Mouse (Mus musculus) hindbrain, embryonic 14.5 days (tissue): ENCODE measurements around the gene Med17. TPM values are rescaled to one million over a fixed set of nuclear protein-coding genes. Genes with fewer than 3 reads are reported as not detected.
"Not testable (repeated sequence)": the region's sequence is repeated elsewhere in the genome, so short reads cannot be mapped to it uniquely, and the experiment has no call there.

Experiments used
- ATAC-seq: fragments of 200-750 bp; cut with Nextera tagmentation; 2 replicates; pipeline ENCODE4 v1.8.0; 2017; ENCODE audit warnings: moderate number of reproducible peaks, mild to moderate bottlenecking, moderate TSS enrichment, moderate library complexity; ENCODE audit not compliant: low FRiP score
- DNase-seq: peaks from one replicate; pipeline ENCODE4 v3.0.0-alpha.2; 2015; ENCODE audit warnings: low spot score
- H3K27ac ChIP-seq: fragments of 300-500 bp; sonication (generic); 2 replicates; pipeline ENCODE4 v1.5.1; 2014; ENCODE audit warnings: mild to moderate bottlenecking, moderate library complexity
- H3K27me3 ChIP-seq: fragments of 300-500 bp; sonication (generic); 2 replicates; pipeline ENCODE4 v1.6.1; 2014; ENCODE audit warnings: mild to moderate bottlenecking, low read length, mixed read lengths; ENCODE audit not compliant: control insufficient read depth, insufficient read depth
- H3K36me3 ChIP-seq: fragments of 300-500 bp; sonication (generic); replicated peaks from 2 replicates; pipeline ENCODE4 v1.6.1; 2014; ENCODE audit not compliant: control insufficient read depth, insufficient read depth
- H3K4me1 ChIP-seq: fragments of 300-500 bp; sonication (generic); replicated peaks from 2 replicates; pipeline ENCODE4 v1.6.1; 2014; ENCODE audit warnings: antibody characterized with exemption, low read length, mixed read lengths; ENCODE audit not compliant: control insufficient read depth, insufficient read depth
- H3K4me2 ChIP-seq: fragments of 300-500 bp; sonication (generic); replicated peaks from 2 replicates; pipeline ENCODE4 v1.6.1; 2014; ENCODE audit warnings: mild to moderate bottlenecking, moderate library complexity
- H3K4me3 ChIP-seq: fragments of 300-500 bp; sonication (generic); replicated peaks from 2 replicates; pipeline ENCODE4 v1.5.1; 2014; ENCODE audit warnings: mild to moderate bottlenecking, low read length
- H3K9ac ChIP-seq: fragments of 300-500 bp; sonication (generic); 2 replicates; pipeline ENCODE4 v1.6.1; 2014
- H3K9me3 ChIP-seq: fragments of 300-500 bp; sonication (generic); 2 replicates; pipeline ENCODE4 v1.6.1; 2016; ENCODE audit warnings: low read length; ENCODE audit not compliant: control insufficient read depth
- WGBS: fragments of 180-500 bp; shearing (Covaris S2); extraction: QIAGEN DNeasy Blood & Tissue Kit; methylation state at CpG from one replicate; pipeline ENCODE4 v1.1.7; 2014; 5-methylcytosine and 5-hydroxymethylcytosine counted together
- polyA plus RNA-seq: library from polyadenylated mRNA; unstranded; fragments of >200 nt; fragmentation: Nextera tagmentation; extraction: Ambion mirVana; gene quantifications from 2 replicates; pipeline ENCODE4 v1.2.1, GENCODE M21; 2014

Gene Med17
- polyA plus RNA-seq, 1 experiment from 2014 or later, result 33.0 TPM

GRCm38 (mm10) chr9:15309425-15309824 is 29.7 kb upstream of the Med17 start:
- Histone ChIP-seq H3K4me3 (no peak overlapping the region), H3K4me2 (no peak overlapping the region), H3K4me1 (peaks cover 28% of the 10 kb centered on the region), H3K27me3 (no peaks in the 10 kb centered on the region), H3K9me3 (no peaks in the 10 kb centered on the region), H3K9ac (peak overlapping the region; percentile 25; the same call in 1 of the 2 replicates), H3K36me3 (peaks cover 70% of the 10 kb centered on the region), H3K27ac (no peak overlapping the region)
- DNase-seq, result no peak
- 86% methylated on average over 4 of the region's 4 CpGs for WGBS
- ATAC-seq, result no peak

- 68% methylated on average over 2 of the region's 2 CpGs for WGBS
- no peak for DNase-seq
- H3K4me3 ChIP-seq, result peak overlapping the region; percentile 57; the same call in 1 of the 2 replicates
- H3K36me3 ChIP-seq, result peaks cover 59% of the 10 kb centered on the region
- peak overlapping the region; percentile 73; the same call in 1 of the 2 replicates for H3K4me2 ChIP-seq
- H3K4me1 ChIP-seq, result peaks cover 28% of the 10 kb centered on the region
- no peak overlapping the region for H3K27ac ChIP-seq
- H3K9me3 ChIP-seq, result no peaks in the 10 kb centered on the region
- H3K9ac ChIP-seq, result no peak overlapping the region
- no peak for ATAC-seq
- no peaks in the 10 kb centered on the region for H3K27me3 ChIP-seq
These were observed 28.5 kb upstream of the Med17 start for GRCm38 (mm10) chr9:15308254-15308653.

GRCm38 (mm10) chr9:15307257-15307656 is 27.5 kb upstream of the Med17 start:
- no peaks in the 10 kb centered on the region for H3K27me3 ChIP-seq
- H3K4me2 ChIP-seq, result peak overlapping the region; percentile 73
- ATAC-seq (no peak), DNase-seq (no peak)
- peaks cover 28% of the 10 kb centered on the region for H3K4me1 ChIP-seq
- H3K27ac ChIP-seq, result no peak overlapping the region
- peaks cover 49% of the 10 kb centered on the region for H3K36me3 ChIP-seq
- H3K9ac ChIP-seq, result peak overlapping the region; percentile 80
- no peaks in the 10 kb centered on the region for H3K9me3 ChIP-seq
- peak overlapping the region; percentile 57 for H3K4me3 ChIP-seq
- WGBS, result 9% methylated on average over 6 of the region's 6 CpGs

- DNase-seq (peak; percentile 62), ATAC-seq (peak; percentile 90)
- H3K36me3 ChIP-seq, result peaks cover 42% of the 10 kb centered on the region
- WGBS, result under 1% methylated on average over 35 of the region's 35 CpGs
- peak within 1 kb of the TSS; percentile 85 for H3K27ac ChIP-seq
- H3K9ac ChIP-seq, result peak within 1 kb of the TSS; percentile 80
- peak within 1 kb of the TSS; percentile 73 for H3K4me2 ChIP-seq
- peaks cover 28% of the 10 kb centered on the region for H3K4me1 ChIP-seq
- H3K27me3 ChIP-seq, result no peaks in the 10 kb centered on the region
- peak within 1 kb of the TSS; percentile 57 for H3K4me3 ChIP-seq
- H3K9me3 ChIP-seq, result no peaks in the 10 kb centered on the region
These were observed 26.8 kb upstream of the Med17 start, which contains the start of gene 4931406C07Rik for GRCm38 (mm10) chr9:15306398-15307119. TSS of gene 4931406C07Rik (minus strand) at chr9:15306448.

GRCm38 (mm10) chr9:15305503-15306397 is 26.0 kb upstream of the Med17 start, which contains the start of gene Taf1d:
TSS of gene Taf1d (plus strand) at chr9:15306214.
- peak within 1 kb of the TSS; percentile 73 for H3K4me2 ChIP-seq
- ATAC-seq, result peak; percentile 99
- H3K4me1 ChIP-seq, result peaks cover 28% of the 10 kb centered on the region
- peak within 1 kb of the TSS; percentile 85 for H3K27ac ChIP-seq
- peak within 1 kb of the TSS; percentile 57 for H3K4me3 ChIP-seq
- H3K9me3 ChIP-seq, result no peaks in the 10 kb centered on the region
- peak within 1 kb of the TSS; percentile 80 for H3K9ac ChIP-seq
- WGBS, result 12% methylated on average over 45 of the region's 45 CpGs
- peak; percentile 98 for DNase-seq
- H3K27me3 ChIP-seq, result no peaks in the 10 kb centered on the region
- H3K36me3 ChIP-seq, result peaks cover 34% of the 10 kb centered on the region

- ATAC-seq, result no peak
- Histone ChIP-seq H3K4me3 (no peak overlapping the region), H3K9me3 (no peaks in the 10 kb centered on the region), H3K36me3 (peaks cover 5% of the 10 kb centered on the region; the same call in 1 of the 2 replicates), H3K4me2 (no peak overlapping the region), H3K27me3 (no peaks in the 10 kb centered on the region), H3K9ac (no peak overlapping the region), H3K27ac (no peak overlapping the region), H3K4me1 (peaks cover 12% of the 10 kb centered on the region)
- 68% methylated on average over 2 of the region's 2 CpGs for WGBS
- no peak for DNase-seq
These were observed 23.1 kb upstream of the Med17 start for GRCm38 (mm10) chr9:15302881-15303280.

GRCm38 (mm10) chr9:15302006-15302405 is 22.3 kb upstream of the Med17 start:
- not testable (repeated sequence) for H3K9me3 ChIP-seq, H3K36me3 ChIP-seq, H3K27me3 ChIP-seq, H3K4me2 ChIP-seq, H3K4me1 ChIP-seq, H3K9ac ChIP-seq, H3K27ac ChIP-seq, H3K4me3 ChIP-seq, DNase-seq, ATAC-seq
- WGBS, result 78% methylated on average over 6 of the region's 6 CpGs

GRCm38 (mm10) chr9:15301399-15301798 is 21.7 kb upstream of the Med17 start:
- DNase-seq (no peak), ATAC-seq (no peak)
- Histone ChIP-seq H3K27ac (peak overlapping the region; percentile 45; the same call in 1 of the 2 replicates), H3K4me3 (no peak overlapping the region), H3K36me3 (peaks cover 11% of the 10 kb centered on the region), H3K27me3 (no peaks in the 10 kb centered on the region), H3K9me3 (no peaks in the 10 kb centered on the region), H3K4me1 (no peaks in the 10 kb centered on the region), H3K4me2 (no peak overlapping the region), H3K9ac (no peak overlapping the region)
- 63% methylated on average over 6 of the region's 6 CpGs for WGBS

GRCm38 (mm10) chr9:15300056-15300455 is 20.3 kb upstream of the Med17 start:
- H3K4me2 ChIP-seq, result no peak overlapping the region
- no peak for ATAC-seq
- H3K4me1 ChIP-seq, result no peaks in the 10 kb centered on the region
- H3K4me3 ChIP-seq, result no peak overlapping the region
- 91% methylated on average over 5 of the region's 5 CpGs for WGBS
- H3K27ac ChIP-seq, result no peak overlapping the region
- H3K36me3 ChIP-seq, result peaks cover 12% of the 10 kb centered on the region
- H3K9me3 ChIP-seq, result no peaks in the 10 kb centered on the region
- H3K27me3 ChIP-seq, result no peaks in the 10 kb centered on the region
- DNase-seq, result no peak
- H3K9ac ChIP-seq, result no peak overlapping the region
